Mouse (Mus musculus): ENCODE results near the gene Vps33a.

Gene Vps33a

GRCm38 (mm10) chr5:123572357-123573186 is at the start of gene Vps33a:
Gene Vps33a, minus strand, starts transcription at chr5:123573038.
- DNase-seq (ENCODE audit: extremely low spot score), result peak; percentile 98

- peak; percentile 30 for DNase-seq (ENCODE audit: extremely low spot score)
These were observed 49.6 kb upstream of the Vps33a start for GRCm38 (mm10) chr5:123622421-123622820.

GRCm38 (mm10) chr5:123618558-123618957 is 45.7 kb upstream of the Vps33a start:
- peak; percentile 16 for DNase-seq (ENCODE audit: extremely low spot score)

GRCm38 (mm10) chr5:123614246-123614645 is 41.4 kb upstream of the Vps33a start:
- DNase-seq (ENCODE audit: extremely low spot score), result no peak

- DNase-seq (ENCODE audit: extremely low spot score), result peak; percentile 72
These were observed 37.0 kb upstream of the Vps33a start for GRCm38 (mm10) chr5:123609843-123610242.

GRCm38 (mm10) chr5:123609416-123609815 is 36.6 kb upstream of the Vps33a start:
- DNase-seq (ENCODE audit: extremely low spot score), result no peak

- DNase-seq (ENCODE audit: extremely low spot score), result no peak
These were observed 34.4 kb upstream of the Vps33a start for GRCm38 (mm10) chr5:123607211-123607669.

- no peak for DNase-seq (ENCODE audit: extremely low spot score)
These were observed 30.7 kb upstream of the Vps33a start for GRCm38 (mm10) chr5:123603496-123603895.

GRCm38 (mm10) chr5:123602174-123602573 is 29.3 kb upstream of the Vps33a start:
- DNase-seq (ENCODE audit: extremely low spot score), result no peak

GRCm38 (mm10) chr5:123599319-123599718 is 26.5 kb upstream of the Vps33a start:
- DNase-seq (ENCODE audit: extremely low spot score), result no peak

- no peak for DNase-seq (ENCODE audit: extremely low spot score)
These were observed 20.9 kb upstream of the Vps33a start for GRCm38 (mm10) chr5:123593622-123594280.

GRCm38 (mm10) chr5:123580043-123580442 is 7.2 kb upstream of the Vps33a start:
- DNase-seq (ENCODE audit: extremely low spot score), result no peak

- DNase-seq (ENCODE audit: extremely low spot score), result no peak
These were observed 3.9 kb upstream of the Vps33a start for GRCm38 (mm10) chr5:123576696-123577095.

GRCm38 (mm10) chr5:123573362-123573761 is 524 bp upstream of the Vps33a start:
- DNase-seq (ENCODE audit: extremely low spot score), result no peak

- DNase-seq (ENCODE audit: extremely low spot score), result no peak
These were observed 11.7 kb downstream of the Vps33a start for GRCm38 (mm10) chr5:123561128-123561527.

GRCm38 (mm10) chr5:123559588-123559987 is 13.2 kb downstream of the Vps33a start:
- no peak for DNase-seq (ENCODE audit: extremely low spot score)

- no peak for DNase-seq (ENCODE audit: extremely low spot score)
These were observed 16.4 kb downstream of the Vps33a start for GRCm38 (mm10) chr5:123556451-123556850.

- DNase-seq (ENCODE audit: extremely low spot score), result no peak
These were observed 17.1 kb downstream of the Vps33a start for GRCm38 (mm10) chr5:123555693-123556092.

GRCm38 (mm10) chr5:123533801-123534200 is 39.0 kb downstream of the Vps33a start:
- no peak for DNase-seq (ENCODE audit: extremely low spot score)

GRCm38 (mm10) chr5:123530056-123530455 is 42.8 kb downstream of the Vps33a start:
- no peak for DNase-seq (ENCODE audit: extremely low spot score)

GRCm38 (mm10) chr5:123528641-123529040 is 44.2 kb downstream of the Vps33a start:
- no peak for DNase-seq (ENCODE audit: extremely low spot score)

GRCm38 (mm10) chr5:123525916-123526495 is 46.8 kb downstream of the Vps33a start:
- no peak for DNase-seq (ENCODE audit: extremely low spot score)

- DNase-seq (ENCODE audit: extremely low spot score), result no peak
These were observed 47.6 kb downstream of the Vps33a start, which contains the start of gene Gm49027 for GRCm38 (mm10) chr5:123525281-123525680. Gene Gm49027, minus strand, starts transcription at chr5:123525488.
